Mouse (Mus musculus) heart, embryonic 11.5 days (tissue): Measurements from ENCODE around the gene Hoxa13. TPM values are rescaled to one million over a fixed set of nuclear protein-coding genes. Genes with fewer than 3 reads are reported as not detected.
A peak's percentile ranks its signal among the peaks of the same experiment; 100 is the strongest.

ENCODE experiments used
- ATAC-seq: fragments of 200-750 bp; cut with Nextera tagmentation; replicated peaks from 2 replicates; pipeline ENCODE4 v1.8.0; 2017; ENCODE audit warnings: moderate library complexity; ENCODE audit not compliant: insufficient number of reproducible peaks, low FRiP score, low TSS enrichment
- H3K27ac ChIP-seq: fragments of 300-500 bp; sonication (generic); 2 replicates; pipeline ENCODE4 v1.5.1; 2014; ENCODE audit warnings: mild to moderate bottlenecking, low read depth, low read length
- H3K27me3 ChIP-seq: fragments of 300-500 bp; sonication (generic); 2 replicates; pipeline ENCODE4 v1.6.1; 2014; ENCODE audit warnings: mild to moderate bottlenecking, low read length, mixed read lengths; ENCODE audit not compliant: control insufficient read depth, insufficient read depth
- H3K36me3 ChIP-seq: fragments of 300-500 bp; sonication (generic); 2 replicates; pipeline ENCODE4 v1.6.1; 2014; ENCODE audit warnings: mild to moderate bottlenecking, low read length, moderate library complexity, mixed read lengths; ENCODE audit not compliant: control insufficient read depth, insufficient read depth
- H3K4me1 ChIP-seq: fragments of 300-500 bp; sonication (generic); 2 replicates; pipeline ENCODE4 v1.6.1; 2014; ENCODE audit warnings: low read length; ENCODE audit not compliant: control insufficient read depth, insufficient read depth
- H3K4me2 ChIP-seq: fragments of 300-500 bp; sonication (generic); 2 replicates; pipeline ENCODE4 v1.6.1; 2014; ENCODE audit warnings: mild to moderate bottlenecking, moderate library complexity
- H3K4me3 ChIP-seq: fragments of 300-500 bp; sonication (generic); 2 replicates; pipeline ENCODE4 v1.5.1; 2014; ENCODE audit warnings: low read depth, low read length
- H3K9ac ChIP-seq: fragments of 300-500 bp; sonication (generic); 2 replicates; pipeline ENCODE4 v1.6.1; 2014; ENCODE audit warnings: mild to moderate bottlenecking, low read depth, low read length, moderate library complexity
- H3K9me3 ChIP-seq: fragments of 300-500 bp; sonication (generic); replicated peaks from 2 replicates; pipeline ENCODE4 v1.6.1; 2016; ENCODE audit warnings: low read length; ENCODE audit not compliant: control insufficient read depth
- WGBS: fragments of 180-500 bp; shearing (Covaris S2); extraction: QIAGEN DNeasy Blood & Tissue Kit; methylation state at CpG from one replicate; pipeline ENCODE4 v1.1.7; 2014; ENCODE audit not compliant: insufficient replicate concordance; 5-methylcytosine and 5-hydroxymethylcytosine counted together
- polyA plus RNA-seq: library from polyadenylated mRNA; unstranded; fragments of >200 nt; fragmentation: Nextera tagmentation; extraction: Ambion mirVana; gene quantifications from 2 replicates; pipeline ENCODE4 v1.2.1, GENCODE M21; 2014

Hoxa13 gene
- polyA plus RNA-seq, 1 experiment from 2014 or later: not detected

- Histone ChIP-seq H3K4me3 (no peak overlapping the region), H3K9ac (no peak overlapping the region), H3K36me3 (no peaks in the 10 kb centered on the region), H3K4me2 (no peak overlapping the region), H3K4me1 (no peaks in the 10 kb centered on the region), H3K27me3 (peaks cover 97% of the 10 kb centered on the region), H3K9me3 (no peaks in the 10 kb centered on the region), H3K27ac (no peak overlapping the region)
- WGBS: 4% methylated on average over 9 of the region's 9 CpGs
- no peak for ATAC-seq
Observed at GRCm38 (mm10) chr6:52266666-52266985, 5.9 kb upstream of the Hoxa13 start.

GRCm38 (mm10) chr6:52265913-52266665, 5.4 kb upstream of the Hoxa13 start:
- Histone ChIP-seq H3K27ac (no peak overlapping the region), H3K4me2 (no peak overlapping the region), H3K36me3 (no peaks in the 10 kb centered on the region), H3K9ac (no peak overlapping the region), H3K4me3 (no peak overlapping the region), H3K27me3 (peaks cover 96% of the 10 kb centered on the region), H3K4me1 (no peaks in the 10 kb centered on the region; the same call in 1 of the 2 replicates), H3K9me3 (no peaks in the 10 kb centered on the region)
- no peak for ATAC-seq
- 2% methylated on average over 19 of the region's 19 CpGs for whole genome bisulfite sequencing

GRCm38 (mm10) chr6:52265306-52265912, 4.7 kb upstream of the Hoxa13 start:
- no peak for ATAC-seq
- no peaks in the 10 kb centered on the region for H3K9me3 ChIP-seq
- no peak overlapping the region for H3K4me2 ChIP-seq
- H3K4me3 ChIP-seq: no peak overlapping the region
- no peaks in the 10 kb centered on the region; the same call in 1 of the 2 replicates for H3K4me1 ChIP-seq
- WGBS: 1% methylated on average over 18 of the region's 18 CpGs
- no peaks in the 10 kb centered on the region for H3K36me3 ChIP-seq
- H3K27me3 ChIP-seq: peaks cover 96% of the 10 kb centered on the region
- H3K27ac ChIP-seq: no peak overlapping the region
- H3K9ac ChIP-seq: no peak overlapping the region

DNA sequence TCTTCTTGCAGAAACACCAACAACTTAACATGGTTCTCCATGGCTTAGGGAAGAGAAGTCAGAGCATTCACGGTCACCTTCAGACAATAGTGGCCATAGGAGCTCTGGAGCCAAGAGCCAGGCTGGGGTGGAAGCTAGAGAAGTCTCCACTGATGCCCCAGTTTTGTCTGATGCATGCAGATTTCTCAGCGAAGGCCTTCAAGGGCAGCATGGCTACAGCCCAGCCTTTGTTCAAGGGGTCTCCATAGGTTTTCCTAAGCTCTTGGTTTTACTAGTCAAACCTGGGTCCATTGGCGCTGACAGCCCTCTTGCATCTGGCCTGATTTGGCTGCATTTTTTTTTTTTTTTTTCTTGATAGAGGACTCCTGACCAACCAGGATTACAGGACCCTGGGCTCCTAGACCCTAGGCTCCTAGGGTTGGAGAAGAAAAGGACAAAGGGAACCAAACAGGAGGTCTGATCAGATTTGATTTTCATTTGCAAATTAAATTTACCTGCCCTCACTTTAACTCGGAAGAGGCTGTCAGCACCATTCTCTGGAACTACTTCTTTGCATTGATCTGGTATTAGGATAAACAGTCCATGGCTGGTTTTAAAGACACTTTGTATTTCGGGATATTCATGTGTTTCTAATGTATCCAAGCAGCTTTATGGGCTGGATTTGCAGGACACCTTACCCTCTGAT, 3.6 kb upstream of the Hoxa13 start:
- WGBS: 2% methylated on average over 5 of the region's 5 CpGs
- Histone ChIP-seq H3K36me3 (no peaks in the 10 kb centered on the region), H3K4me2 (no peak overlapping the region), H3K9ac (no peak overlapping the region), H3K27me3 (peaks cover 96% of the 10 kb centered on the region), H3K4me3 (no peak overlapping the region), H3K27ac (no peak overlapping the region), H3K4me1 (no peaks in the 10 kb centered on the region; the same call in 1 of the 2 replicates), H3K9me3 (no peaks in the 10 kb centered on the region)
- no peak for ATAC-seq

GRCm38 (mm10) chr6:52263321-52263585, 2.6 kb upstream of the Hoxa13 start:
- ATAC-seq: no peak
- peaks cover 96% of the 10 kb centered on the region for H3K27me3 ChIP-seq
- no peaks in the 10 kb centered on the region for H3K36me3 ChIP-seq
- no peaks in the 10 kb centered on the region; the same call in 1 of the 2 replicates for H3K4me1 ChIP-seq
- no peak overlapping the region for H3K4me3 ChIP-seq
- H3K9ac ChIP-seq: no peak overlapping the region
- no peak overlapping the region for H3K27ac ChIP-seq
- H3K4me2 ChIP-seq: no peak overlapping the region
- no peaks in the 10 kb centered on the region for H3K9me3 ChIP-seq
- 2% methylated on average over 6 of the region's 6 CpGs for WGBS

DNA sequence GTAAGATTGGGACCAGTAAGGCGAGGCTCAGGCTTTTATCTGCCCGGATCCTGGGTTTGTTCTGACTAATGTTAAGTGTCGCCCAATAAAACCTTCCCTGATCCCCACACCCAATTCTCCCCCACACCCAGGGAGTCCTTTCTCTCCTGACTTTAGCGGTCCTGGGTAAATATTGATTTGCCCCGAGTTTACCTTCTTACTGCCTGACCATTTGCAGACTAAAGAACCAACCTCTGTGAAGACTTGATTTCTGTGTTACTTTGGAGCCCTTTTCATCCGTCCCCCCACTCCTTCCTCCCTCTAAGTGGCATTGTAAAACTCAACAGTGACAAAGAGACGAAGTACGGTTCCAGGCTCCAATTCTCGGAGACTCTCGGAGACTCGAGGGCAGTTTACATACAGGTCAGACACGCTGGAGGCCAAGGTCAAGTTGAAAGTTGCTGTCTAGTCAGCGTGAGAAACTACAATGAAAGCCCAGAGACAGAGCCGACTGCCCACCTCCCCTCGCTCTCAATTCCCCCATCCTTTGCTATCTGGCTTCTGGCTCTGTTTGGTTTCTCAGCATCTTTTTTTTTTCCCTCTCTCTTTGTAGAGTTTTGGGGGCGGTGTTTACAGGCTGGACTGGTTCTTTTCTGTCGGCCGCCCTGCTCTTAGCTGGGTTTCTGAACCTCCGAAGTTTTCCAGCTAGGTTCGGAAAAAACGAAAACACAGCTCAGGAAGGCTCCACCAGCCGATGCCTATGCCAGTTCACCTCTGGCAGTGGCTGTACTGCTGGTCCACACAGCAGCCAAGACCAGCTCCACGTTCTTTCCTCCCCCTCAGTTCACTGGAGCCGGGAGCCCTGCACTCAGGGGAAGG, 2.0 kb upstream of the Hoxa13 start:
- no peaks in the 10 kb centered on the region; the same call in 1 of the 2 replicates for H3K4me1 ChIP-seq
- no peaks in the 10 kb centered on the region for H3K9me3 ChIP-seq
- no peak for ATAC-seq
- no peak overlapping the region for H3K4me3 ChIP-seq
- 2% methylated on average over 24 of the region's 24 CpGs for WGBS
- peaks cover 94% of the 10 kb centered on the region for H3K27me3 ChIP-seq
- no peak overlapping the region for H3K9ac ChIP-seq
- no peak overlapping the region for H3K4me2 ChIP-seq
- no peaks in the 10 kb centered on the region for H3K36me3 ChIP-seq
- no peak overlapping the region for H3K27ac ChIP-seq

- Histone ChIP-seq H3K9me3 (no peaks in the 10 kb centered on the region), H3K27ac (no peak overlapping the region), H3K4me3 (no peak overlapping the region), H3K4me2 (no peak overlapping the region), H3K36me3 (no peaks in the 10 kb centered on the region), H3K27me3 (peaks cover 96% of the 10 kb centered on the region), H3K4me1 (no peaks in the 10 kb centered on the region; the same call in 1 of the 2 replicates), H3K9ac (no peak overlapping the region)
- ATAC-seq: no peak
- 4% methylated on average over 9 of the region's 9 CpGs for WGBS
Observed at GRCm38 (mm10) chr6:52261751-52262462, 1.2 kb upstream of the Hoxa13 start.

- no peaks in the 10 kb centered on the region; the same call in 1 of the 2 replicates for H3K4me1 ChIP-seq
- peak overlapping the region; percentile 81 for H3K4me2 ChIP-seq
- no peaks in the 10 kb centered on the region for H3K9me3 ChIP-seq
- H3K36me3 ChIP-seq: no peaks in the 10 kb centered on the region
- H3K4me3 ChIP-seq: peak overlapping the region; percentile 52
- ATAC-seq: no peak
- no peak overlapping the region for H3K9ac ChIP-seq
- H3K27ac ChIP-seq: no peak overlapping the region
- peaks cover 93% of the 10 kb centered on the region for H3K27me3 ChIP-seq
- under 1% methylated on average over 38 of the region's 39 CpGs for WGBS
Observed at GRCm38 (mm10) chr6:52259811-52260261, 844 bp downstream of the Hoxa13 start.
